Mouse (Mus musculus) liver, adult 2 months (tissue): ENCODE measurements around the gene Tmem234.

ENCODE experiments used
- CTCF ChIP-seq: fragments of 200-500 bp; IDR thresholded peaks from 2 replicates; pipeline ENCODE4 v1.5.1; 2011; ENCODE audit warnings: low read depth, low read length, control low read depth
- POLR2A ChIP-seq: fragments of 200-500 bp; IDR thresholded peaks from 2 replicates; pipeline ENCODE4 v1.6.1; 2011; ENCODE audit warnings: low read length, control low read depth; ENCODE audit not compliant: insufficient read depth; ENCODE audit errors: extremely low read depth

- TF ChIP-seq CTCF (no peak), POLR2A (no peak)
Measured at GRCm38 (mm10) chr4:129557256-129557808, 43.1 kb upstream of the Tmem234 start.
